In genomic region chr17:43666576-43667289, GRCm38 (mm10) we compare ENCODE assay signal across 8 mouse cellular contexts. TPM values are rescaled to one million over a fixed set of nuclear protein-coding genes. Genes with fewer than 3 reads are reported as not detected.
DNase-seq lines count a peak whose midpoint lies in the region; ATAC-seq lines count a peak whose summit lies in the region.

Slc25a27 (minus strand) TSS chr17:43667214.

- DNase-seq in ZHBTc4 (ENCODE audit: low read depth, low spot score): peak; percentile 97
- DNase-seq in cerebellum, postnatal 36 days: peak; percentile 88 to 90
- DNase-seq in gastrocnemius, adult 18-20 months (ENCODE audit: low spot score): peak; percentile 94
- peak; percentile 82 for DNase-seq in left cerebral cortex, adult 11 months (ENCODE audit: low spot score)
- DNase-seq in lung, postnatal 36 days: peak; percentile 97
- peak; percentile 93 for DNase-seq in retina, embryonic 14.5 days (ENCODE audit: low spot score)
- DNase-seq in thymus, postnatal 36 days: peak; percentile 77 to 84

- H3K36me3 ChIP-seq in hindbrain, embryonic 16.5 days (ENCODE audit: control insufficient read depth, insufficient read depth, low read length): no peaks in the 10 kb centered on the region

- peak within 1 kb of the TSS; percentile 80 for H3K27ac ChIP-seq in hindbrain, embryonic 16.5 days (ENCODE audit: low read depth, low read length)

- H3K4me3 ChIP-seq in hindbrain, embryonic 16.5 days (ENCODE audit: low read length): peak within 1 kb of the TSS; percentile 70

- H3K9ac ChIP-seq in hindbrain, embryonic 16.5 days (ENCODE audit: low read depth, low read length): peak within 1 kb of the TSS; percentile 87

- H3K4me2 ChIP-seq in hindbrain, embryonic 16.5 days (ENCODE audit: low read length): peak within 1 kb of the TSS; percentile 86

- peak; percentile 97 for ATAC-seq in hindbrain, embryonic 16.5 days

- no peaks in the 10 kb centered on the region for H3K27me3 ChIP-seq in hindbrain, embryonic 16.5 days (replicated peaks; ENCODE audit: control insufficient read depth, insufficient read depth, low read length)

- under 1% methylated on average over 41 of the region's 41 CpGs for WGBS in hindbrain, embryonic 16.5 days

- H3K9me3 ChIP-seq in hindbrain, embryonic 16.5 days (ENCODE audit: control insufficient read depth, low read length): no peaks in the 10 kb centered on the region

- H3K4me1 ChIP-seq in hindbrain, embryonic 16.5 days (ENCODE audit: control insufficient read depth, insufficient read depth, low read depth, low read length): peaks cover 15% of the 10 kb centered on the region

RNA-seq across cellular contexts. Expression of gene Slc25a27, which starts in this region (rescaled TPM):
- 1 to 10 TPM; 4.8 to 5.6 TPM for total RNA-seq in gastrocnemius, adult 18-20 months (2021)
- 97.4 and 99.1 TPM in 2 replicates for polyA plus RNA-seq in hindbrain, embryonic 16.5 days (2015; fragmentation: Nextera tagmentation; extraction: Ambion mirVana)

Comparison
In these comparisons a context has a peak if more than half of its experiments do, and no peak if none do; other contexts are left out.
1. Peak in every context shown above with its lines: DNase-seq, ATAC-seq, H3K4me3 ChIP-seq and H3K27ac ChIP-seq.